Mouse (Mus musculus) cerebellum, postnatal 10 days (tissue): Measurements from ENCODE around the gene Borcs8.

Source experiments
- DNase-seq, 2 experiments: peaks; one replicate each; pipeline ENCODE4 v3.0.0; 2021; ENCODE audit warnings: mixed read lengths in 2 of 2

Gene Borcs8

DNA sequence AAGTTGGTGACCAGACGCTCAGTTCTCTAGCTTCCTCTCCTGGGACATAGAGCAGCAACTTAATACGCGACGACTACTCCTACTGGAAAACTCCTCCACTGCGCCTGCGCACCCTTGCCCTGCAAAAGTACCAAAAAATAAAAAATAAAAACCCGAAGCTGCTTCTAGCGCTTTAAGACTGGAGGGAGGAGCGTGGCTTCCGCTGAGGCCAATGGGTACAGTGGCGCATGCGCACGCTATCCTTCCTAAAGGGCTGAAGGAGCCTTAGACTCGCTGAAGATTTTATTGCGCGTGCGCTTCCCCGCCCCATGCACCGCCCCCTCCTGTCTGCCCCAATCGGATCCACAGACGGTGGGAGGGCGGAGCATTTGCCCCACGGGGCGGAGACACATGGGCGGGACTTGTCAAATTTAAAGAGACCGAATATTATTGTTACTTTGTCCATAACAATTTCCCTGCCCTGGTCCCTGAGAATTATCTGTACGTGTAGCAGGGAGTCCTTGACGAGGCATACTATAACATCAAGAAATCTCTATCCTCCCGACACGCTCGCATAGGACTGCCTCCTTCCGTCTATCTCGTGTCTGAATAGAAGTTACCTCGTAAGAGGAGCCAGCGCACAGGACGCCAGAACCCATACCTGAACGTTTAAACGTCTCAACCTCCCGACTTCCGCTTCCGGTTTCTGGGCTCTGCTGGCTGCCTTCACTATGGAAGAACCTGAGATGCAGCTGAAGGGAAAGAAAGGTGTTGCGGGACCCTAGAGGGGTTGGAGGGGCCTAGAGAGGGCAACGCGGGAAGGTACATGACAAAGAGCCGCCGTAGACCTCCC is at the start of gene Borcs8, which contains the start of the genes Rfxank and Mef2b:
Gene Borcs8 (plus strand): TSS at position 474 of the 832 bp plus-strand sequence.
Gene Rfxank (minus strand): TSS at position 129 of the 832 bp plus-strand sequence.
Gene Mef2b (plus strand): TSS at position 686 of the 832 bp plus-strand sequence.
- DNase-seq, result peak; percentile 99 to 100

DNA sequence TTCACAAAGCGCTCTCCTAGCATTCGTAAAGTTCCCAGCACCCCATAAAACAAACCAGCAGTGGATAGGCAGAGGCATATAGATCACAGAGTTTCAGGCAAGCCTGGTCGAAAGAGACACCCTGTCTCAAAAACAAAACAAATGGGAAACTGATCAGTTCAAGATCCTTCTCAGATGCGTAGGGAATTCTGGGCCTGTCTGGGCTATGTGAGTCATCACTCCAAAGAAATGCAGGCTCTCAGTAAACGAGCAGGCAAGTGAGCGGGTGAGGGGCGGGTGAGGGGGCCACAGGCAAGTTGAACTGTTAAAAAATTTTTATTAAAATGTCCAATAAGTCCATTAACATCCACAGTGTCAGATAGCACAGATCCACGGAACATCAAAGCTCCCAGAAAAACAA is 46.5 kb upstream of the Borcs8 start:
- no peak for DNase-seq

DNA sequence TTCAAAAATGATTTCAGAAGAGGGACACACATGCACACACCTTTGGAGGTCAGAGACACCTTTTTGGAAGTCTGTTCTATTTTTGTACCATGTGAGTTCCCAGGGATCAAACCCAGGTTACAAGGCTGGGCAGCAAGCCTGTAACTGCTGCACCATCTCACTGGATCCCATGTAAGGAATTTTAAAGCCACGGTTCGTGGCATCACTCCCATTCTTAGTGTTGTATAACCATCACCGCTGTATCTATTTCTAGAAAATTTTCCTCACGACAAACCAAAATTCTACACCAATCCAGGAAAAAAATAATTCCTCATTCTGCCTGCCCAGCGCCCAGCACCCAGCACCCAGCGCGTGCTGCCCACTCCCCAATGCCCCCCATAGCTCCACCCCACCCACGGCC is 40.0 kb upstream of the Borcs8 start:
- DNase-seq, result no peak

DNA sequence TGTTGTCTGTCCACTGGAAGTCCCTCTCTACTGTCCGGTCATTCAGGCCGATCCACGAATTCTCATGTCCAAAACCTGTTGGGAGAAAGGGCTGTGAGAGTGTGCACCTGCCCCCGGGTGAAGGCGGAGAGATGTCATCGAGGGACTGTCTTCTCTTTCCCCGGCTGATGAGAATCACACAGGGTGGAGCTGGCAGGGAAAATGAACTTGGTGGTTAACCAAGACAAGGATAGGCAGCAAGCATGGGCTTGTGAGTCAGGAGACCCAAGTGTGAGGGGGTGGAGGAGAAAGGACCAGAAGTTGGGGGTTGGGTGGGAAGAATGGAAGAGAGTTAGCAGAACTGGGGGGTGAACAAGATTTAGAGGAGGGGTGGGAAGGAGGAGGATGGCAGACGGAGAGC is 39.1 kb upstream of the Borcs8 start:
- no peak for DNase-seq

DNA sequence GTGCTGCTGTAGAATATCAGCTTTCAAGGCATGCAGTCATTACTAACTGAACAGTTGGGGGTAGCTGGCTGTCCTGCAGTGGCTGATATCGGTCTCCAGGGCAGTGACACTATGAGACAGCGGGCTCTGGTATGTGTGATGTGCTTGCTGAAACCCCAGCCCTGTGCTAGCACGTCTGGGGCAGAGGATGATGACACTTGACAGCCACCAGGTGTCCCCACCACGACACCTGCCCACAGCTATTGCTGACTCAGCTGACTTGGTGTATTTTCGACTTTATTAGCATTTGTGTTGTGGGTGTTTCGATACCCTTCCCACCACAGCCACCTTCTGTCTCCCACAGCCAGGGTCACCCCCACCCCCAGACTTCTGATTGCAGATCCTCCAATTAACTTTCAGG is 34.8 kb upstream of the Borcs8 start:
- DNase-seq, result peak; percentile 68 to 70

DNA sequence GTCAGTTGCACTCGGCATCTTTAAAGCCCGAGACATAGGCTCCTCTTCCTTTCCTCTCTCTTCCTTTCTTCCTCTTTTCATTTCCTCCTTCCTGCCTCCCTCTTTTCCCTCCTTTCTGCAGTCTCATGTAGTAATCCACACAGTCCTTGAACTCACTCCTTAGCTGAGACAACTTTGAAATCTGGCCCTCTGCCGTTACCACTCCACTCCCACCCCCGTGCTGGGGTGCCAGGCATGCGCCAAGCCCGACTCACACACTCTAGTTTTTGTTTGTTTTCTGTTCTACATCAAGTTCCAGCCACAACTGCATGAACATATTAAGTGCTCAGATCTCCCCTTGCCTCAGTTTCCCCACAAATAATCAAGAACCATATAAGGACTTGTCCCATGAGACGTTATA is 34.4 kb upstream of the Borcs8 start:
- DNase-seq, result no peak

DNA sequence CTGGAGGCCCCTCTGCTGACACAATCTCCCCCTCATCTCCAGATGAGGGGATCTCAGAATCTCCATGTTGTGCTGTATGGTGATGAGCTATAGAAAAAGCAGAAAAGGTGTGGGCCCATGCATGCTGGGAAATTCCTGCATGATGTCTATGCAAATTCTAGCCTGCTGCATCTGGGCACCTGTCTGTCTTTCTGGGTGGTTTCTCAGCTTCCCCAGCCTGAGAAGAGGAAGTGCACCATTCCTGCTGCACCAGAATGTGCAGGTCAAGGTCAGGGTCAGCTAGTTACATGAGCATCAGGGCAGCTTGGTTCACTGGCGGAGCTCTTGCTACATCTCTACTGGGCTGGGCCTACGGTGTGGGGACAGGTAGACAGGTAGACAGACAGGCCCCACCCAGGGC is 28.8 kb upstream of the Borcs8 start:
- DNase-seq, result no peak

DNA sequence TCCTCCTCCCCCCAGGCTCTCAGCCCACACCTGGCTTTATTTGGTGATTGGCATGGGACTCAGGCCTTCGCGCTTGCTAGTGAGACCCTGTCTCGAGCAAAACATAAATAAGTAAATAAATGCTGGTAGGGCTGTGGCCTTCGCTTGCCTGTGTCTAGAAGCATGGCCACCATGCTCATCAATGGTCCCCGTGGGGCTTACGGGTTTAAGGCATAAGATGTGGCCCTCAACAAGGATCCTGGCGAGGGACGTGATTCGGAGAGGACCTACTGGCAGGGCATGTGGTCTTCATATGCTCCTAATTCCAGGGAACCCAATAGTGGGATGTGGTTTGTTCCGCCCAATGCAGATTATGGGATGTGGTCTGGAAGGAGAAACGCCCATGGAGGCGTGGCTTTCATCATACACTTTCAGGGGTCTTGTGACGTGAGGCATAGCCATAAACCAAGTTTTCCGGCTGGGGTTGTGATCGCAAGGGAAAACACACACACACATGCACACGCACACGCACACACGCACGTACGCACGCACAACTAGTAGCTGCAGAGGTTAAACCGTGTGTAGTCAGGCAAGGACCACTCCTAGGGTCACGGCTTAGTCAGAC is 28.0 kb upstream of the Borcs8 start:
- no peak for DNase-seq

DNA sequence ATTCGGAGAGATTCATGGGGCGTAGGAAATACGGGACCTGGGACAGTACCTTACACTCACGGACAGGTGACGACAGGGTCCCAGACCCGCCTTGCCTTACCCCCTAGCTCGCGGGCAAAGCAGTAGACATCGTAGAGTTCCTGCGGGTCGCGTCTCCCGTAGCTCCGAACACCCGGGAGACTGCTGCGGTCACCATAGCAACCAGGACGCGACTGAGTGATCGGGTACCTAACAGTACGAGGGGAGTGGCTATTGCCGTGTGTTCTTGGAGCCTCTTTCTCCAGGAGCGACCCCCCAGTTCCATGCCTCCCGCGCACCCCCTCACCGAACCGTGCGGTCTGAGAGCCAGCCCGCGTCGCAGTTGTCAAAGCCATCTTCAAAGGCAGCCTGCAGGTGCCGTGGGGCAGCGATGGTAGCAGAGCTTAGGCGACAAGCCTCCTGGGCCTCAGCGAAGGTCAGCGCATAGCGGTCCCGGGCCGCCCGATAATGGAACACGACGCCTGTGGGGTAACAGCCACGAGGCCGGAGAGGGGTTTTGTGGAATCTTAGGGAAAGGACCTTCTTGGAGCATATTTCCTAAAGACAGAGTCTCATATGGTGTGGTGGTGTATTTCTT is 26.8 kb upstream of the Borcs8 start:
- DNase-seq, result no peak

DNA sequence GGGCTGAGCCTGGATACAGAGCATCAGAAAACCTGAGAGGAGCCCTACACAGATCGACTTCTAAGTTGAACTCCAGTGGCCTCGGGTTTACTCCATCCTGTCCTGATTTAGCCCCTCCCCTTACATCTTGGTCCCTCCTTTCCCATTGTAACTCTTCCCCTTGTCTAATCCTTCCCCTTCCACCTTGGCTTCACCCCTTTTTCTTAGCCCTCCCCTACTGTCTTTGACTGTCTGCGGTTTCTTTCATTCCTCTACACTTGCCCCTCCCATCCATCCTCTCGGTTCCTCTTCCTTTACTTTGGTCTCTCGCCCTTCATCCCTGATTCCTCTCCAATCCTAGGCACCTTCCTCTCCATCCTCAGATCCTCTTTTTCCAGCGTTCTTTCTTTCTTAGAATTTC is 24.8 kb upstream of the Borcs8 start:
- DNase-seq, result no peak

DNA sequence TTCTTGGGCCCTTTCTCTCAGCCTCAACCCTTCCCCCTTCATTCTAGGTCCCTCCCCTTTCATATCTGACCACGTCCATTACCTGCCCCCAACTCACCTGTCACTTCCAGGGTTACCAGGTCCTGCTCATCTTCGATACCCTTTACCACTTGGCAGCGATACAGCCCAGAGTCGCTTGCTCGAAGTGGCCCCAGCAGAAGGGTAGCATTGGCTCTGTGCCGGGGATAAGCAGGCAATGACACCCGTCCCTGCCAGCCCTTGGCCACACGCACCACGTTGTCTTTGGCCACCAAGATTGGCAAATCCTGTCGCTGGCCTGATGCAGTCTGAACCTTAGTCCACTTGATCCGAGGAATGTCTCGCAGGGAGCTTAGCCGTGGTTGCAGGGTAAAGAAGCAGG is 24.4 kb upstream of the Borcs8 start:
- DNase-seq, result peak; percentile 69 to 78

DNA sequence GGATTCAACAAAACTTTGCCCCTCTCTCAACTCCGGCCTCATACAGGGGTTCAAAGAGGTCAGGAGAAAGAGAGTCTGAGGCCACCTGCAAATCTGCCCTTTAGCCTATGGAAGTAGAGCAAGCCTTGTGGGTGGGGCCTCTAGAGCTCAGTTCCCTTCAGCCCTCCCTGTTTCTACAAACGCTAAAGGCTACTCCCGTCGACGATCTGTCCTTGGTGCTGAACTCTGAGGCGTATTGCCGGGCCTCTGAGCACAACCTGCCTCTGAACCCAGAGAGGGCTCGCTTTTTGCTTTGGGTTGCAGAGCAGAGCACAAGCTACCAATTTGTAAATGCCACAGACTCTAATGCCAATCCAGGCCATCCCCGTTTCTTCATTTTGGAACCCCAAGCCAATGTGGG is 21.7 kb upstream of the Borcs8 start:
- DNase-seq, result no peak

DNA sequence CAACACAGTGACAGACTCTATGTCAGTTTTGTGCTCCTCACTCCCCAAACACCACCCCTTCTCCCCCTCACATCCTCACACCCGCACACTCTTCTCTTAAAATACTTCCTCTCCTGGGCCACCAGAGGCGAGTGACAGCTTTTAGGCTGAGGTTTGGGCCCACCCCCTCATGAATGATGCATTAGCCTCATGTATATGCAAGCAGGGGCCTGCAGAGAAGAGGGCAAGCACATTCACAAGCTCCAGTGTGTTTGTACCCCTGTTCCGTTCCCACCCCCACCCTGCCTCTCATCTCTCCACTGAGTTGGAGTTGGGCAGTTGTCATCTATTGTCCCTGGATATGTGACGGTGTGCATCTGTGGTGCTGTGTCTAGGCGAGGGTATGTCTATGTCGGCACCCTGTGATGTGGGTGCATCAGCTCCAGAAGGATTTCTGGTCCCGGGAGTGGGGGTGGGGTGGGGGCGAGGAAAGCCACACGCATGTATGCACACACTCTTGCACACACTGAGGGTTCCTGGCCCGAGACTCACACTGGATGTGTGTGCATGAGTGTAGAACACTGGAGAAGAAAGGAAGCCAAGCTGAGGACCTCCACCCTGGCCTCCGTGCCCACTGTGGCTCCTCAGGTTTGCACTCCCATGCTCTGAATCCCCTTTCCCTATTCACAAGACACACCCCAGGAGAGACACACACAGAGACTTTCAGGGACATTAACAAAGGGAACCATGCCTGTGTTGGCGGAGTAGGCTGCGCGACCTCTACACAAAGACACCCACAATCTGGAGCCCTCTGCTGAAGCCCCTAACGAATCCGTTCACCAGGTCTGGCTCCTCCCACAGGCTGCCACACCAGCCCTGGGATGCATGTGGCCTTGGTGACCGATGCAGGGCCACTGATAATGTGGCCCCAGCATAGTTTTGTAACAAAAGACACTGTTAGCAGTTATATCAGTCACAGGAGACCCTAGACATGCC is 20.3 kb upstream of the Borcs8 start:
- peak; percentile 59 to 63 for DNase-seq

DNA sequence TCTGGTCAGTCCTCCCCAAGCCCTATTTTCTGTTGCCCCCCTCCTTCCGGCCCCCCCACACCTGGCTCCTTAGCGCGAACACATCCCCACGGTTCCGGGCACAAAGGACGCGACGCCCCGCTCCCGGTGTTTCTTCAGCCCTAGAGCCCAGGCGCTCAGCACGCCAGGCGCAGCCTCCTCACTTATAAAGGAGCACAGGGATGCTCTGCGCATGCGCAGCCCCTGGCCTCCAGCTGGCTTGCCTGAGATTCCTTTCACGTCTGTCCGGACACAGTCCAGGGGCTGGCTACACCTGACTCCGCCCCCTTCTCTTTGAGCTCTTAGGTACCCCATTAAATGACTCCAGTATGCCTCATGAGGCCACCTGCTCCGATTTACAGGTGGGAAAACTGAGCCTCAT is 18.6 kb upstream of the Borcs8 start, which contains the start of gene Ncan:
Gene Ncan (minus strand): TSS at position 207 of the 400 bp plus-strand sequence.
- DNase-seq, result peak; percentile 93 to 95

DNA sequence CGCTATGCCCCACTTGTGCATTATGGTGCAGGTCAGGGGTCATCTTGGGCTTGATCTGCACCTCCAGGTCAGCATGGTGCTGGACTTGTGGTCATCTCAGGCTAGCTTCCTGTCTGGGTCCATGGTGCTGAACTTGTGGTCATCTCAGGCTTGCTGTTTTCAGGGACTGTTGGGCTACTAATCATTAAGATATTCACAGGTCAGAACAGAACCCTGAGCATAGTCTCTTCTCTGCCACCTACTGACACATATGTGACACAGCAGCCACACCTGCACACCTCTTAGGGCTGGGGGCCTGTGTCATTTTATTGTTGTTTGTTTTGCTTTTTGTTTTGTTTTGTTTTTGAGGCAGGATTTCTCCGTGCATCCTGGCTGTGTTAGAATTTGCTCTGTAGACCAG is 16.4 kb upstream of the Borcs8 start:
- DNase-seq, result peak; percentile 31 to 38

DNA sequence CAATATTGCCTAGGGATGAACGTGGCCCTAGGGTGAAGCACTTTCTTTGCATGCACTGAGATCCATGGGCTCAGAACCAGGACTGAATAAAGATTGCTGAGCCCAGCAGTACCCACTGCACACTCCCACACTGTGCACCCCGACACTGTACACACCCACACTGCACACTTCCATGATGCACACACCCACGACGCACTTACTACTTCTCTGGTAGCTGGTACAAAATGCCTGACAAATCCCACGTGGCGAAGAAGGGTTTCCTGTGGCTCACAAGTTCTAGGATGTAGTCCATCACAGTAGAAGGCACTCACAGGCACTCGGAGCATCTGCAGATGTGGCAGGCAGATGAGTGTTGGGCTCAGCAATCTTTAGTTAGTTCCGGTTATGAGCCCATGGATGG is 14.3 kb upstream of the Borcs8 start:
- no peak for DNase-seq

DNA sequence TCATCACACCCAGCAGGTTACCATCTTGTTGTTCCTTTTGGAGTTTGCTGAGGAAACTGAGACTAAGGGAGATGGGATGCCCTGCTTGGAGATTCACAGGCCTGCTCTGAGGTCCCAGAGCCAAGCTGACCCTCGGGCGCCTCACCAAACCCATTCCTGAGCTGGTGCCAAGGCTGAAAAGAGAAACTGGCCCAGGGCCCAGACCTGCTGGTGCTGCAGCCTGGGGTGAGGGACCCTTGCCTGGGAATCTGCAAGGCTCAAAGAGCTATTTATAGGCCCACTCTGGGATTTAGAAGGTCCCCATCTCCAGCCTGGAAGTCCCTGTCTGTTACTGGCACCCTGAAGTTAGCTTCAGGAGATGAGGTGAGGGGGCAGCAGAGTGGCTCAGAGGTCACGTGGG is 10.9 kb upstream of the Borcs8 start:
- peak; percentile 69 to 77 for DNase-seq

DNA sequence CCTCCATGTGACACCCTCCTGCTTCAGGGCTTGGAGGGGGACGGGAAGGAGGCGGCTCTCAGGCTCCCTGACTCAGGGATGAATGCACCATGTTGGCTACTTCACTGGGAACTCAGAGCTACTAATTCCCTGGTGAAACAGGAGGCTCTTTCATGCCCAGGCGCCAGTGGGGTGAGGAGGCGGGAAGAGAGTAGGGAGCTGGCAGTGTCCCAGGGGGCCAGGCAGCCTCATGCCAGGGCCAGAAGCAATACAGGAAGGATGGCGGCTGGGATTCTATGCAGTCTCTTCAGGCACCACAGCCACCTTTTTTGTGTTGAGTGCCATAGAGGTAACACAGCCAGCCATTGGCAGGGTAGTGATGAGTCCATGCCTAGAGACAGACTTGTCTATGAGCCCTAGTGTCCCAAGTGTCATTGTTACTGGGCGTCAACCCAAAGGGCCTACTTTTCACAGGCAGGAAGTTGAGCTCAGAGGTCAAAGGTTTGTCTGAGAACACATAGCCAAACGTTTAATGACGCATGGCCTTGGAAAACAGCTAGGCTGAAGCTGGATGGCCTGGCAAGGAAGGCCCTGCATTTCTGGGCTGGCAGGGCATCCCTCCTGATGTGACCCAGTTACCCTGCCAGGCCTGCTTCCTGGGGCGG is 9.9 kb upstream of the Borcs8 start:
- peak; percentile 64 to 82 for DNase-seq

DNA sequence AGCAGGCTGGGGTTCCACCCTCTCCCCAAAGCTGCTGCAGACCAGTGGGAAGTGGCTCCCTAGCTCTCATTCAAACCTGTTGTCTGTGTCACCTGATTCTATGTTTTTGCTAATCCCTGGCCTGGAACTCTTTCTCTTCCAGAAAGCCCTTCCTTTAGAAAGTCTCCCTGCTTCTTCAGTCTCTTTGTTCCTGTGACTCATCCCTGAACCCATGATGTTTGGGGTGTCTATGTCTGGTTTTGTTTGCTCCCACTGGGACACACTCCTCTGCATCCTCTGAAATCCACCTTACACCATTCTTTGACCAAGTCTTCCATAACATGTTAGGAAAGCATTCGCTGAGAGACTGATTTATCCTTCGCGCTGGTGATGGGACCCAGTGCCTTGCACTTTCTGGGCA is 9.2 kb upstream of the Borcs8 start:
- DNase-seq, result no peak

DNA sequence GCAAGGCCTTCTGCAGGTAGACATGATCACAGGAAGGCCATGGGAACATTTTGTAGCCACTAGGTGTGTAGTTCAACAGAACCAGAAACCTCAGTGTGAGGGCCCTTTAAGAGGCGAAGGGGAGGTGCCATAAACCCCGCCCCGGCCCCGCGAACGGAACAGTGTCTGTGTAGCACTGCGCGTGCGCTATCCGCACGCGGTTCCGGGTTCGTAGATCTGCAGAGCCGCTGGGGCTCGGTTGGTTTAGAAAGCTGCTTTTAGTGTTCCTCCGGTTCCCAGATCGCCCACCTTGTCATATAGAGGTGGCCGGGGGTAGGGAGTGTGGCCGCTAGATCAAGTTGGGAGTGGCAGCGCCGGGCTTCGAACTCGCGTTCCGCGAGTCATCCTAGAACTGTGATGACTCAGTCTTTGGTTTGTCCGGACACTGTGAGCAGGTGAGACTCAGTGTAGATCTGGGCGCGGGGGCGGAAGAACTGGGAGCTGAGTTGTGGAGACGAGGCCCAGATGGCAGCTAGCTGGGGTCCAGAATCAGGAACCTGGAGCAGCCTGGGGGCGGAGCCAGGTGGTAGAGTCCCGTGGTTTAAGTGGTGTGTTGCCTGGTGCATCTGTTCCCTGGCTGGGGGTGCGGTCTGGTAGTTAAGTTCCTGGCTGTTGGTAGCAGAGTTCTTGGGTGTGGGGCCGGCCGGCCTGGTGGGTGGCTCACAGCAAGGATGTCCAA is 8.0 kb upstream of the Borcs8 start, which contains the start of gene Nr2c2ap:
Gene Nr2c2ap (plus strand): TSS at position 168 of the 718 bp plus-strand sequence.
- peak; percentile 89 to 93 for DNase-seq

DNA sequence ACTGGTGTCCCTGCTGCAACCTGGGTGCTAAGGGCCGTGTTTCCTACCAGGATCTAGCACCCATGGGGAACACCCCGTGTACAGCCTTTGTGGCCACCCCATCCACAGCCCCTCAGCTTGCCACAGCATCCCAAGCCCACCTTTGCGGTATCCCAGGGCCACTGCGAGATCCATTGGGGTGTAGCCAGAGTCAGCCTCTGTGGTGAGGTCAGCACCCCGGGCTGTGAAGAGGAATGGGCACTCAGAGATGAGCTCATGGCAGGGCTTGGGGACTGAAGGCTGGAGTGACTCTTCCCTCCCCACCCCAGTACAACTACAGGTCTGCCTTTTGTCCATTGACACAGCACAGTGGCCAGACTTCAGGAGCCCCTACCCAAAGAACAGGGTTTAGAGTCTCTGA is 5.2 kb upstream of the Borcs8 start:
- no peak for DNase-seq
